Mouse (Mus musculus) heart, postnatal 0 days (tissue): ENCODE measurements around the gene Mre11a. TPM values are rescaled to one million over a fixed set of nuclear protein-coding genes. Genes with fewer than 3 reads are reported as not detected.

ENCODE experiments used
- ATAC-seq: fragments of 200-750 bp; cut with Nextera tagmentation; 2 replicates; pipeline ENCODE4 v1.8.0; 2017; ENCODE audit warnings: low read depth, moderate number of reproducible peaks, moderate library complexity; ENCODE audit not compliant: insufficient read depth
- DNase-seq: peaks from one replicate; pipeline ENCODE4 v3.0.0-alpha.2; 2016; ENCODE audit warnings: low spot score
- H3K27ac ChIP-seq: fragments of 300-500 bp; sonication (generic); 2 replicates; pipeline ENCODE4 v1.5.1; 2014; ENCODE audit warnings: low read depth, mild to moderate bottlenecking
- H3K27me3 ChIP-seq: fragments of 300-500 bp; sonication (generic); 2 replicates; pipeline ENCODE4 v1.6.1; 2014; ENCODE audit warnings: low read length, mixed read lengths; ENCODE audit not compliant: control insufficient read depth, insufficient read depth
- H3K36me3 ChIP-seq: fragments of 300-500 bp; sonication (generic); replicated peaks from 2 replicates; pipeline ENCODE4 v1.6.1; 2014; ENCODE audit warnings: low read length, mixed read lengths; ENCODE audit not compliant: control insufficient read depth, insufficient read depth
- H3K4me1 ChIP-seq: fragments of 300-500 bp; sonication (generic); 2 replicates; pipeline ENCODE4 v1.6.1; 2014; ENCODE audit warnings: antibody characterized with exemption; ENCODE audit not compliant: control insufficient read depth, insufficient read depth
- H3K4me2 ChIP-seq: fragments of 300-500 bp; sonication (generic); 2 replicates; pipeline ENCODE4 v1.6.1; 2014; ENCODE audit warnings: low read depth, mild to moderate bottlenecking, low read length, moderate library complexity
- H3K4me3 ChIP-seq: fragments of 300-500 bp; sonication (generic); 2 replicates; pipeline ENCODE4 v1.5.1; 2014; ENCODE audit warnings: low read depth, low read length
- H3K9ac ChIP-seq: fragments of 300-500 bp; sonication (generic); replicated peaks from 2 replicates; pipeline ENCODE4 v1.6.1; 2014; ENCODE audit warnings: low read depth, low read length, mixed read lengths
- H3K9me3 ChIP-seq: fragments of 300-500 bp; sonication (generic); replicated peaks from 2 replicates; pipeline ENCODE4 v1.6.1; 2016; ENCODE audit warnings: low read length; ENCODE audit not compliant: control insufficient read depth
- CTCF ChIP-seq: IDR thresholded peaks from 2 replicates; pipeline ENCODE4 v1.5.1; 2016; ENCODE audit warnings: antibody characterized with exemption, control low read depth, low read depth
- EP300 ChIP-seq: IDR thresholded peaks from 2 replicates; pipeline ENCODE4 v1.6.1; 2016; ENCODE audit warnings: antibody characterized with exemption, low read depth
- WGBS: fragments of 180-500 bp; shearing (Covaris S2); extraction: QIAGEN DNeasy Blood & Tissue Kit; methylation state at CpG from one replicate; pipeline ENCODE4 v1.1.7; 2014; 5-methylcytosine and 5-hydroxymethylcytosine counted together
- polyA plus RNA-seq: library from polyadenylated mRNA; unstranded; fragments of >200 nt; fragmentation: Nextera tagmentation; extraction: Ambion mirVana; gene quantifications from 2 replicates; pipeline ENCODE4 v1.2.1, GENCODE M21; 2015
- total RNA-seq: library from RNA; depleted of rRNA; stranded (reverse); fragments of >200 nt; gene quantifications from 2 replicates; pipeline ENCODE4 v1.2.3, GENCODE M21; 2014; ENCODE audit warnings: low replicate concordance

Gene Mre11a
- total and polyA plus RNA-seq, 2 experiments from 2014 or later, result 6.4 to 8.2 TPM

- no peak for ATAC-seq
- H3K27me3 ChIP-seq, result peaks cover 60% of the 10 kb centered on the region
Measured at GRCm38 (mm10) chr9:14863126-14863525, 78.7 kb downstream of the Mre11a start.

DNA sequence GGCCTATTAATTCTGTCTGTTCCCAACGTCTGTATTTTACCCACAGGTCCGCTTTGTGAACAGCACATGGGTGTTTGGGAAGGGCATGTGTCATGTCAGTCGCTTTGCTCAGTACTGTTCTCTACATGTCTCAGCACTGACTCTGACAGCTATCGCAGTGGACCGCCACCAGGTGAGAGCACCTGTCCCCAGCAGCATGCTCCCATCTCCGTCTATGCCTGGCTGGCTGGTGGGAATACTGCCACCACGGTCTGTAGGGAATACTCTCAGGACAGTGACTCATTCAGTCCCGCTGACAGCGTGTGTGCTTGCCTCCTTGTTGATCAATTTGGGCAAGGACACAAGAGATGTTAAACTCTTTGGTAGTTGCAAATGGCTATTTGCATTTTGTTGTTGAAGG, 80.3 kb downstream of the Mre11a start:
- Histone ChIP-seq H3K4me2 (no peak overlapping the region), H3K27ac (no peak overlapping the region), H3K9me3 (no peaks in the 10 kb centered on the region), H3K36me3 (no peaks in the 10 kb centered on the region), H3K4me1 (no peaks in the 10 kb centered on the region), H3K4me3 (no peak overlapping the region), H3K27me3 (peaks cover 47% of the 10 kb centered on the region), H3K9ac (no peak overlapping the region)
- no peak for TF ChIP-seq CTCF
- ATAC-seq, result no peak
- DNase-seq, result no peak
- 74% methylated on average over 9 of the region's 9 CpGs for WGBS

More at GRCm38 (mm10) chr9:14863126-14863525, 78.7 kb downstream of the Mre11a start:
- 88% methylated on average over 3 of the region's 3 CpGs for WGBS
- no peaks in the 10 kb centered on the region for H3K36me3 ChIP-seq
- TF ChIP-seq CTCF (no peak), EP300 (no peak)
- H3K4me3 ChIP-seq, result no peak overlapping the region
- H3K27ac ChIP-seq, result no peak overlapping the region
- DNase-seq, result no peak
- no peak overlapping the region for H3K4me2 ChIP-seq
- no peak overlapping the region for H3K9ac ChIP-seq
- H3K4me1 ChIP-seq, result no peaks in the 10 kb centered on the region
- no peaks in the 10 kb centered on the region for H3K9me3 ChIP-seq

DNA sequence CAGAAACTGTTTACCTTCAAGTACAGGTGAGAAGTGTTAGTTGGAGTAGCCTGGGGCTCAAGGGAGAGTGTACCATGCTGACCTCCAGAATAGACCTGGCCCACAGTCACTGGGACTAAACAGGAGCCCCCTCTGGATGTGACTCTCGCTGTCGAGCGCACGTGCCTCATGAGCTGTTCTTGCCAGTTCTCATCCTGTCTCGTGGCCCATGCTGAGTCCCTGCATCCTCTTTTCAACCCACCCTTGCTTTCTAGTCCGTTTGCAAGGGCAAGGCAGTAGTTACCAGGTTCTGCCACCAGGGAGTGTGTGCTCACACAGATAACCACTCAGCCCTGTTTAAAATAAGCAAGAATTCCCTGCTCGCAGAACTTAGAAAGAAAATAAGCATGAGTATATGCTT, 82.5 kb downstream of the Mre11a start:
- peak; percentile 30 for DNase-seq
- WGBS, result 28% methylated on average over 7 of the region's 7 CpGs

GRCm38 (mm10) chr9:14868326-14868725, 83.9 kb downstream of the Mre11a start:
- peaks cover 19% of the 10 kb centered on the region for H3K27me3 ChIP-seq
- no peak overlapping the region for H3K4me3 ChIP-seq
- ATAC-seq (no peak), DNase-seq (no peak)
- H3K4me2 ChIP-seq, result no peak overlapping the region
- H3K4me1 ChIP-seq, result no peaks in the 10 kb centered on the region
- H3K9ac ChIP-seq, result no peak overlapping the region
- no peaks in the 10 kb centered on the region for H3K9me3 ChIP-seq
- WGBS, result 92% methylated on average over 8 of the region's 8 CpGs
- no peak overlapping the region for H3K27ac ChIP-seq
- H3K36me3 ChIP-seq, result no peaks in the 10 kb centered on the region
- TF ChIP-seq CTCF, result no peak
- no peak for TF ChIP-seq EP300

More for the DNA sequence above, 82.5 kb downstream of the Mre11a start:
- Histone ChIP-seq H3K36me3 (no peaks in the 10 kb centered on the region), H3K27me3 (peaks cover 28% of the 10 kb centered on the region), H3K4me2 (no peak overlapping the region), H3K9ac (no peak overlapping the region), H3K4me1 (no peaks in the 10 kb centered on the region), H3K4me3 (no peak overlapping the region), H3K9me3 (no peaks in the 10 kb centered on the region), H3K27ac (no peak overlapping the region)
- TF ChIP-seq CTCF, result peak; percentile 80
- no peak for TF ChIP-seq EP300
- no peak for ATAC-seq

GRCm38 (mm10) chr9:14870377-14870776, 85.9 kb downstream of the Mre11a start:
- Histone ChIP-seq H3K27me3 (peaks cover 10% of the 10 kb centered on the region), H3K9me3 (no peaks in the 10 kb centered on the region), H3K9ac (no peak overlapping the region), H3K36me3 (no peaks in the 10 kb centered on the region), H3K4me2 (no peak overlapping the region), H3K4me1 (no peaks in the 10 kb centered on the region), H3K4me3 (no peak overlapping the region), H3K27ac (no peak overlapping the region)
- no peak for DNase-seq
- WGBS, result 84% methylated on average over 2 of the region's 2 CpGs
- no peak for TF ChIP-seq EP300
- no peak for TF ChIP-seq CTCF
- no peak for ATAC-seq

DNA sequence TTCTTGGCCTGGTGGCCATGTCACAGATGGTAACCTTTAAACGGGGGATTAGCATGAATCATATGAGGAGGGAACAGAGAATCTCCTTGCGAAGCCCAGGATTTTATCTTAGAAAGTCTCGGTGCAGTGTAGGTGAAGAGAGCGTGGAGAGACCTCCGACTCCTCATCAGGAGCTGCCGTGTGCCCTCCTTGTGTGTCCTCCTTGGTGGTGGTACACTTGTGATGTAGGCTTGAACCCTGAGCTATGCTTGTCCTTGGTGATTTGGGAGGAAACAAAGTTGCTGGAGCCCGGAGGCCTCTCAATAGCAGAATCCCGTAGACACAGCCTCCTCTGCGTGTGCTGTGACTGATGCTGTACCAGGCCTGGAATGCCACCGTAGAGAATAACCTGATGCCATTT, 86.3 kb downstream of the Mre11a start:
- Histone ChIP-seq H3K4me2 (no peak overlapping the region), H3K27ac (no peak overlapping the region), H3K9ac (no peak overlapping the region), H3K9me3 (no peaks in the 10 kb centered on the region), H3K4me1 (no peaks in the 10 kb centered on the region), H3K36me3 (no peaks in the 10 kb centered on the region), H3K4me3 (no peak overlapping the region), H3K27me3 (peaks cover 10% of the 10 kb centered on the region)
- no peak for ATAC-seq
- 84% methylated on average over 10 of the region's 10 CpGs for WGBS
- TF ChIP-seq CTCF (no peak), EP300 (no peak)
- no peak for DNase-seq
